Mouse (Mus musculus): ENCODE measurements around the gene Olfr99.

GRCm38 (mm10) chr17:37310146-37310699, 27.0 kb upstream of the Olfr99 start:
- no peak for TF ChIP-seq POLR2A (IDR thresholded peaks at IDR 0.05; ENCODE audit: extremely low read depth, insufficient read depth, low read length)
- TF ChIP-seq CTCF (IDR thresholded peaks at IDR 0.05; ENCODE audit: low read depth, low read length), result no peak

Data from liver, adult 2 months (tissue).